Comparison of ENCODE assay signal across 8 mouse cellular contexts in genomic region chr1:35875210-35875811, GRCm38 (mm10).
DNase-seq lines count a peak whose midpoint lies in the region; ATAC-seq and TF ChIP-seq lines count a peak whose summit lies in the region.

No protein-coding gene starts in this region.

- H3K36me3 ChIP-seq in liver, postnatal 0 days (replicated peaks; ENCODE audit: insufficient read depth, low read length), result no peaks in the 10 kb centered on the region
- H3K36me3 ChIP-seq in liver, embryonic 12.5 days, result no peaks in the 10 kb centered on the region

- WGBS in liver, postnatal 0 days (ENCODE audit: insufficient replicate concordance), result 54% methylated on average over 11 of the region's 11 CpGs
- 66% methylated on average over 11 of the region's 11 CpGs for WGBS in liver, embryonic 12.5 days (ENCODE audit: insufficient replicate concordance)

- H3K4me1 ChIP-seq in liver, postnatal 0 days (ENCODE audit: insufficient read depth), result peaks cover 7% of the 10 kb centered on the region
- peaks cover 3% of the 10 kb centered on the region; the same call in 1 of the 2 replicates for H3K4me1 ChIP-seq in liver, embryonic 12.5 days

- no peaks in the 10 kb centered on the region for H3K9me3 ChIP-seq in liver, postnatal 0 days (ENCODE audit: low read length)
- no peaks in the 10 kb centered on the region for H3K9me3 ChIP-seq in liver, embryonic 12.5 days (replicated peaks)

- TF ChIP-seq EP300 in liver, postnatal 0 days (IDR thresholded peaks at IDR 0.05; ENCODE audit: low read depth), result peak; percentile 24; the same call in 1 of the 2 replicates

- H3K27me3 ChIP-seq in liver, postnatal 0 days (ENCODE audit: insufficient read depth, low read length), result no peaks in the 10 kb centered on the region
- H3K27me3 ChIP-seq in liver, embryonic 12.5 days (replicated peaks), result no peaks in the 10 kb centered on the region

- no peak overlapping the region for H3K4me3 ChIP-seq in liver, postnatal 0 days (ENCODE audit: low read depth, low read length)
- no peak overlapping the region for H3K4me3 ChIP-seq in liver, embryonic 12.5 days
- no peak overlapping the region for H3K4me3 ChIP-seq in left cerebral cortex, adult 2 months

- no peak for TF ChIP-seq CTCF in liver, postnatal 0 days (IDR thresholded peaks at IDR 0.05; ENCODE audit: low read depth)
- TF ChIP-seq CTCF in left cerebral cortex, adult 2 months (IDR thresholded peaks at IDR 0.05), result no peak

- no peak for ATAC-seq in liver, postnatal 0 days
- no peak for ATAC-seq in liver, embryonic 12.5 days

- no peak overlapping the region for H3K9ac ChIP-seq in liver, postnatal 0 days (replicated peaks)
- H3K9ac ChIP-seq in liver, embryonic 12.5 days, result no peak overlapping the region

- no peak overlapping the region for H3K4me2 ChIP-seq in liver, postnatal 0 days (ENCODE audit: low read depth, low read length)
- no peak overlapping the region for H3K4me2 ChIP-seq in liver, embryonic 12.5 days

- DNase-seq in liver, postnatal 0 days, result peak; percentile 29
- DNase-seq in cerebellum, postnatal 25 days, result peak; percentile 31 to 41
- DNase-seq in heart, postnatal 36 days, result peak; percentile 21 to 26
- DNase-seq in lung, postnatal 4 days, result peak; percentile 24 to 38
- DNase-seq in frontal cortex, postnatal 14 days (ENCODE audit: low spot score in 2 of 2), result no peak
- no peak for DNase-seq in left cerebral cortex, postnatal 14 days (ENCODE audit: low spot score in 2 of 2)
- DNase-seq in left cerebral cortex, adult 2 months (ENCODE audit: extremely low spot score in 1 of 2, low spot score in 2 of 2), result no peak

- intact Hi-C loops in heart, postnatal 36 days (cut with DNase I), result loop anchor here (5.0 kb wide), 1 partner anchor 62 kb away; no protein-coding TSS in a partner anchor
- intact Hi-C loops in left cerebral cortex, postnatal 14 days (cut with DNase I), result loop anchor here (10.0 kb wide), 1 partner anchor 189 kb away; the partner anchor contains the start of gene Hs6st1
- intact Hi-C loops in left cerebral cortex, adult 2 months (cut with DNase I), result loop anchor here (5.0 kb wide), 1 partner anchor 192 kb away; the partner anchor contains the start of gene Hs6st1

- H3K27ac ChIP-seq in liver, postnatal 0 days (ENCODE audit: low read depth), result no peak overlapping the region
- no peak overlapping the region for H3K27ac ChIP-seq in liver, embryonic 12.5 days
- H3K27ac ChIP-seq in left cerebral cortex, adult 2 months, result no peak overlapping the region

Comparison
In these comparisons a context has a peak if more than half of its experiments do, and no peak if none do; other contexts are left out.
1. DNase-seq: peak in liver, postnatal 0 days (single experiment), cerebellum, postnatal 25 days (2 of 2), heart, postnatal 36 days (2 of 2) and lung, postnatal 4 days (2 of 2); none in frontal cortex, postnatal 14 days (0 of 2), left cerebral cortex, postnatal 14 days (0 of 2) and left cerebral cortex, adult 2 months (0 of 2).